Mouse (Mus musculus) intestine, postnatal 0 days (tissue): ENCODE measurements at regions not wholly inside any gene's neighbourhood (a gene's known extent, or its start where the extent isn't known, plus 50 kb on each side); places are given as distances from the start of the nearest gene placed in this dataset.

Experiments used
- ATAC-seq: fragments of 200-750 bp; cut with Nextera tagmentation; 2 replicates; pipeline ENCODE4 v1.8.0; 2017; ENCODE audit warnings: mild to moderate bottlenecking, moderate TSS enrichment, moderate library complexity
- H3K27ac ChIP-seq: fragments of 300-500 bp; sonication (generic); 2 replicates; pipeline ENCODE4 v1.5.1; 2014; ENCODE audit warnings: mild to moderate bottlenecking, low read depth, low read length, moderate library complexity
- H3K27me3 ChIP-seq: fragments of 300-500 bp; sonication (generic); replicated peaks from 2 replicates; pipeline ENCODE4 v1.6.1; 2014; ENCODE audit warnings: low read length, mixed read lengths; ENCODE audit not compliant: control insufficient read depth, insufficient read depth
- H3K36me3 ChIP-seq: fragments of 300-500 bp; sonication (generic); 2 replicates; pipeline ENCODE4 v1.6.1; 2014; ENCODE audit warnings: mild to moderate bottlenecking, moderate library complexity; ENCODE audit not compliant: control insufficient read depth, insufficient read depth
- H3K4me1 ChIP-seq: fragments of 300-500 bp; sonication (generic); replicated peaks from 2 replicates; pipeline ENCODE4 v1.6.1; 2014; ENCODE audit warnings: antibody characterized with exemption, low read length, mixed read lengths; ENCODE audit not compliant: control insufficient read depth, insufficient read depth
- H3K4me2 ChIP-seq: fragments of 300-500 bp; sonication (generic); replicated peaks from 2 replicates; pipeline ENCODE4 v1.6.1; 2014; ENCODE audit warnings: low read depth, mild to moderate bottlenecking, moderate library complexity
- H3K4me3 ChIP-seq: fragments of 300-500 bp; sonication (generic); 2 replicates; pipeline ENCODE4 v1.5.1; 2014; ENCODE audit warnings: low read depth, low read length
- H3K9ac ChIP-seq: fragments of 300-500 bp; sonication (generic); 2 replicates; pipeline ENCODE4 v1.6.1; 2014; ENCODE audit warnings: mild to moderate bottlenecking, low read depth, low read length
- H3K9me3 ChIP-seq: fragments of 300-500 bp; sonication (generic); 2 replicates; pipeline ENCODE4 v1.6.1; 2016; ENCODE audit warnings: mixed run types; ENCODE audit not compliant: control insufficient read depth
- CTCF ChIP-seq: sonication (generic); IDR thresholded peaks from 2 replicates; pipeline ENCODE4 v1.5.1; 2016; ENCODE audit warnings: low read depth, mild to moderate bottlenecking, control low read depth, antibody characterized with exemption, moderate library complexity
- WGBS: fragments of 180-500 bp; shearing (Covaris S2); extraction: QIAGEN DNeasy Blood & Tissue Kit; methylation state at CpG from one replicate; pipeline ENCODE4 v1.1.7; 2014; 5-methylcytosine and 5-hydroxymethylcytosine counted together

GRCm38 (mm10) chr8:34732808-34733207 lies 621.3 kb upstream of the Gm10131 start:
- 60% methylated on average over 2 of the region's 2 CpGs for WGBS

GRCm38 (mm10) chr8:34732362-34732761 lies 620.8 kb upstream of the Gm10131 start:
- ATAC-seq = no peak
- H3K4me3 ChIP-seq = no peak overlapping the region
- no peaks in the 10 kb centered on the region for H3K36me3 ChIP-seq
- H3K27ac ChIP-seq = no peak overlapping the region
- no peaks in the 10 kb centered on the region for H3K27me3 ChIP-seq
- no peak for TF ChIP-seq CTCF
- no peaks in the 10 kb centered on the region for H3K4me1 ChIP-seq
- no peak overlapping the region for H3K9ac ChIP-seq
- WGBS = 45% methylated on average over 1 of the region's 1 CpGs
- H3K4me2 ChIP-seq = no peak overlapping the region
- no peaks in the 10 kb centered on the region for H3K9me3 ChIP-seq

More at GRCm38 (mm10) chr8:34732808-34733207, 621.3 kb upstream of the Gm10131 start:
- H3K4me2 ChIP-seq = no peak overlapping the region
- H3K4me3 ChIP-seq = no peak overlapping the region
- no peak for TF ChIP-seq CTCF
- H3K36me3 ChIP-seq = no peaks in the 10 kb centered on the region
- H3K27ac ChIP-seq = no peak overlapping the region
- H3K27me3 ChIP-seq = no peaks in the 10 kb centered on the region
- H3K9me3 ChIP-seq = no peaks in the 10 kb centered on the region
- H3K4me1 ChIP-seq = no peaks in the 10 kb centered on the region
- ATAC-seq = no peak
- H3K9ac ChIP-seq = no peak overlapping the region

- ATAC-seq = no peak
- 0 out of 2 replicates have a peak overlapping the region, but pooled peaks have one; percentile 6 for H3K4me2 ChIP-seq
These were observed 619.8 kb upstream of the Gm10131 start for GRCm38 (mm10) chr8:34731096-34731999.

GRCm38 (mm10) chr8:34729585-34729984 lies 618.0 kb upstream of the Gm10131 start:
- TF ChIP-seq CTCF = no peak
- no peak overlapping the region for H3K27ac ChIP-seq
- ATAC-seq = no peak
- no peaks in the 10 kb centered on the region for H3K36me3 ChIP-seq
- no peaks in the 10 kb centered on the region for H3K9me3 ChIP-seq
- no peak overlapping the region for H3K4me2 ChIP-seq
- no peak overlapping the region for H3K9ac ChIP-seq
- H3K4me1 ChIP-seq = no peaks in the 10 kb centered on the region
- no peak overlapping the region for H3K4me3 ChIP-seq
- WGBS = 84% methylated on average over 7 of the region's 7 CpGs
- no peaks in the 10 kb centered on the region for H3K27me3 ChIP-seq

More at GRCm38 (mm10) chr8:34731096-34731999, 619.8 kb upstream of the Gm10131 start:
- Histone ChIP-seq H3K36me3 (no peaks in the 10 kb centered on the region), H3K9me3 (no peaks in the 10 kb centered on the region), H3K27ac (no peak overlapping the region), H3K9ac (no peak overlapping the region), H3K4me1 (no peaks in the 10 kb centered on the region), H3K27me3 (no peaks in the 10 kb centered on the region), H3K4me3 (no peak overlapping the region)
- 31% methylated on average over 12 of the region's 12 CpGs for WGBS
- no peak for TF ChIP-seq CTCF

GRCm38 (mm10) chr8:34727699-34728098 lies 616.2 kb upstream of the Gm10131 start:
- H3K27ac ChIP-seq = no peak overlapping the region
- no peaks in the 10 kb centered on the region for H3K36me3 ChIP-seq
- H3K4me1 ChIP-seq = no peaks in the 10 kb centered on the region
- H3K4me3 ChIP-seq = no peak overlapping the region
- TF ChIP-seq CTCF = no peak
- no peak overlapping the region for H3K4me2 ChIP-seq
- no peak for ATAC-seq
- H3K9me3 ChIP-seq = no peaks in the 10 kb centered on the region
- no peaks in the 10 kb centered on the region for H3K27me3 ChIP-seq
- WGBS = 88% methylated on average over 8 of the region's 8 CpGs
- H3K9ac ChIP-seq = no peak overlapping the region

- H3K36me3 ChIP-seq = no peaks in the 10 kb centered on the region
- WGBS = 58% methylated on average over 10 of the region's 10 CpGs
- H3K27ac ChIP-seq = no peak overlapping the region
- H3K4me3 ChIP-seq = no peak overlapping the region
- no peaks in the 10 kb centered on the region for H3K4me1 ChIP-seq
- H3K27me3 ChIP-seq = no peaks in the 10 kb centered on the region
- no peaks in the 10 kb centered on the region for H3K9me3 ChIP-seq
- no peak for TF ChIP-seq CTCF
- no peak overlapping the region for H3K9ac ChIP-seq
- no peak for ATAC-seq
- no peak overlapping the region for H3K4me2 ChIP-seq
These were observed 614.7 kb upstream of the Gm10131 start for GRCm38 (mm10) chr8:34726145-34726767.
